Mouse (Mus musculus): ENCODE measurements around the gene Zranb1. TPM values are rescaled to one million over a fixed set of nuclear protein-coding genes. Genes with fewer than 3 reads are reported as not detected.

The Zranb1 gene
- polyA plus RNA-seq, 1 experiment from 2014 or later = 20.0 TPM

DNA sequence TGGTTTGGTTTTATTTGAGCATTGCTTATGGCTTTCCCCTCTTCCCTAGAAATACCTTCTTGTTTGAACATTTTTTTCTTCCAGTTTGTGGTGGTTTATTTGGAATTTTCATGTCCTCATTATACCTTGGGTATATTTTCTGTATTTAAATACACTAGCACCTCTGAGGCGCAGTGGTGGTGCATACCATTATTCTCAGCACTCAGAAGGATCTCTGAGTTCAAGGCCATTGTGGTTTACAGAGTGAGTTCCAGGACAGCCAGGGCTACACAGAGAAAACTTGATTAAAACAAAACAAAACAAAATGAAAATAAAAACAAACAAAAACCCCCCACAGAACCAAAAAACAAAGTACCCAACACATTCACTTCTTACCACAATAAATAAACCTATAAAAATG is 2.4 kb downstream of the Zranb1 start:
- no peak overlapping the region for H3K27ac ChIP-seq
- no peak overlapping the region for H3K4me3 ChIP-seq
- WGBS = 85% methylated on average over 1 of the region's 1 CpGs
- no peaks in the 10 kb centered on the region for H3K27me3 ChIP-seq
- H3K4me2 ChIP-seq (replicated peaks) = no peak overlapping the region
- H3K9me3 ChIP-seq (replicated peaks) = no peaks in the 10 kb centered on the region
- peaks cover 12% of the 10 kb centered on the region for H3K4me1 ChIP-seq
- no peaks in the 10 kb centered on the region for H3K36me3 ChIP-seq
- no peak for ATAC-seq (ENCODE audit: low FRiP score)
- no peak overlapping the region for H3K9ac ChIP-seq

GRCm38 (mm10) chr7:132934743-132935142 is 3.8 kb downstream of the Zranb1 start:
- no peak overlapping the region for H3K4me2 ChIP-seq (replicated peaks)
- no peak overlapping the region for H3K9ac ChIP-seq
- H3K27ac ChIP-seq = no peak overlapping the region
- peaks cover 12% of the 10 kb centered on the region for H3K4me1 ChIP-seq
- no peaks in the 10 kb centered on the region for H3K36me3 ChIP-seq
- H3K9me3 ChIP-seq (replicated peaks) = no peaks in the 10 kb centered on the region
- no peaks in the 10 kb centered on the region for H3K27me3 ChIP-seq
- no peak for ATAC-seq (ENCODE audit: low FRiP score)
- H3K4me3 ChIP-seq = no peak overlapping the region

- Histone ChIP-seq H3K4me1 (no peaks in the 10 kb centered on the region), H3K9me3 (replicated peaks) (no peaks in the 10 kb centered on the region), H3K4me3 (no peak overlapping the region), H3K4me2 (replicated peaks) (no peak overlapping the region), H3K27ac (no peak overlapping the region), H3K9ac (no peak overlapping the region), H3K36me3 (no peaks in the 10 kb centered on the region), H3K27me3 (no peaks in the 10 kb centered on the region)
- no peak for ATAC-seq (ENCODE audit: low FRiP score)
- 89% methylated on average over 2 of the region's 2 CpGs for WGBS
Observed at GRCm38 (mm10) chr7:132939118-132939517, 8.2 kb downstream of the Zranb1 start.

DNA sequence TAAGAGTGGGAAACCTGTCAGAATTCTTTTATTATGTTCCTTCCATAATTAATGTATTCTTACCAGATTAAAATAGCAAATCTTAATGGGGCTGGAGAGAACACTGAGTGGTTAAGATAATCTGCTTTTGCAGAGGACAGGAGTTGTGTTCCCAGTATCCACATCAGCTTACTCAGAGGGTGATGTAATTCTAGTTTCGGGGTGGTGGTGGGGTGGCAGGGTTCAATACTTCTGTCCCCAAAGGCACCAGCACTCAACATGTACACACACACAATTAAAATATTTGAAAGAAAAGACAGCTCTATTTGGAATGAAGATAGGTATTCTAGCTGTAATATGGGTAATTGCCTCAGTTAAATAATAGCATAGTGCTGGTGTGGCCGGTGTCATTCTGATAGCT is 9.6 kb downstream of the Zranb1 start:
- Histone ChIP-seq H3K4me3 (no peak overlapping the region), H3K4me2 (replicated peaks) (no peak overlapping the region), H3K27ac (no peak overlapping the region), H3K36me3 (no peaks in the 10 kb centered on the region), H3K4me1 (no peaks in the 10 kb centered on the region), H3K27me3 (no peaks in the 10 kb centered on the region), H3K9me3 (replicated peaks) (no peaks in the 10 kb centered on the region), H3K9ac (no peak overlapping the region)
- ATAC-seq (ENCODE audit: low FRiP score) = no peak
- WGBS = 93% methylated on average over 2 of the region's 2 CpGs

- no peak overlapping the region for H3K9ac ChIP-seq
- no peak overlapping the region for H3K4me3 ChIP-seq
- no peaks in the 10 kb centered on the region for H3K9me3 ChIP-seq (replicated peaks)
- no peak overlapping the region for H3K27ac ChIP-seq
- H3K4me1 ChIP-seq = no peaks in the 10 kb centered on the region
- no peaks in the 10 kb centered on the region for H3K27me3 ChIP-seq
- H3K4me2 ChIP-seq (replicated peaks) = no peak overlapping the region
- no peaks in the 10 kb centered on the region for H3K36me3 ChIP-seq
- WGBS = 93% methylated on average over 4 of the region's 4 CpGs
- no peak for ATAC-seq (ENCODE audit: low FRiP score)
Observed at GRCm38 (mm10) chr7:132949968-132950367, 19.0 kb downstream of the Zranb1 start.

DNA sequence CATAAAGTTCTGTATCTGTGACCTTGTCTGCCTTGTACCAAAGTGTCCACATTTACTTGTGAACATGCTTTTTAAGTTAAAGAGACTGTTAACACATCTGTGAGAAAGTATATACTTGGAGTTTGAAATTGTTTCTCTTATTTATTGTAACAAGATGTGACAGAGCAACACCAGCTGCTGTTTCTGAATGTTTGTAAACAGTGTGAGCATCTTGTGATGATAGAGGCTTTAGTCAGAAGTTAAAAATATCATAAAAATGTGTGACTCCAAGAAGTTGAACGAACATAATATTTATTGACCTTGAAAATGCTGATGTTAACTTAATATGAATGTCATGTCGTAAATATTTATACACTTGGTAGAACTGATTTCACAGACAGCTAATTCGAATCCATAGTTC is 19.7 kb downstream of the Zranb1 start:
- ATAC-seq (ENCODE audit: low FRiP score) = no peak
- 94% methylated on average over 3 of the region's 3 CpGs for WGBS
- H3K4me2 ChIP-seq (replicated peaks) = no peak overlapping the region
- H3K27ac ChIP-seq = no peak overlapping the region
- H3K9ac ChIP-seq = no peak overlapping the region
- no peaks in the 10 kb centered on the region for H3K9me3 ChIP-seq (replicated peaks)
- H3K27me3 ChIP-seq = no peaks in the 10 kb centered on the region
- no peaks in the 10 kb centered on the region for H3K36me3 ChIP-seq
- no peak overlapping the region for H3K4me3 ChIP-seq
- no peaks in the 10 kb centered on the region for H3K4me1 ChIP-seq

DNA sequence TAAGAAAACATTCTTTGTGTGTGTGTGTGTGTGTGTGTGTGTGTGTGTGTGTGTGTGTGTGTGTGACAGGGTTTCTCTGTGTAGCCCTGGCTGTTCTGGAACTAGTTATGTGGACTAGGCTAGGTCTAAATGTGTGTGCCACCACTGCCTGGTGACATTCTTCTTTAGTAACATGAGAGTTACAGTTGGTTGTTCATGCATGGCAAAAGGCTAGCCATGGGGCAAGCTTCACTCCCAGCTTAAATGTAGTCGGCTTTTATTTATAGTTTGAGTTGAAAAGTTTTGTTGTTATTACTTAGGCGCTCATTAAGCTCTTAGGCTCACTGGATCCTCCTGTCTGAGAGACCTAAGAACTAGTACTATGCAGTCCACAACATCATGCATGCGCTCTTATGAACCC is 33.5 kb downstream of the Zranb1 start:
- no peaks in the 10 kb centered on the region for H3K27me3 ChIP-seq
- H3K4me3 ChIP-seq = no peak overlapping the region
- no peak overlapping the region for H3K4me2 ChIP-seq (replicated peaks)
- no peaks in the 10 kb centered on the region for H3K4me1 ChIP-seq
- H3K36me3 ChIP-seq = no peaks in the 10 kb centered on the region; the same call in 1 of the 2 replicates
- no peak overlapping the region for H3K9ac ChIP-seq
- WGBS = 86% methylated on average over 3 of the region's 3 CpGs
- H3K9me3 ChIP-seq (replicated peaks) = no peaks in the 10 kb centered on the region
- H3K27ac ChIP-seq = no peak overlapping the region
- ATAC-seq (ENCODE audit: low FRiP score) = no peak

GRCm38 (mm10) chr7:132965707-132966106 is 34.8 kb downstream of the Zranb1 start:
- H3K9me3 ChIP-seq (replicated peaks) = no peaks in the 10 kb centered on the region
- no peaks in the 10 kb centered on the region for H3K4me1 ChIP-seq
- H3K4me3 ChIP-seq = no peak overlapping the region
- H3K9ac ChIP-seq = no peak overlapping the region
- ATAC-seq (ENCODE audit: low FRiP score) = no peak
- no peak overlapping the region for H3K27ac ChIP-seq
- no peaks in the 10 kb centered on the region; the same call in 1 of the 2 replicates for H3K36me3 ChIP-seq
- H3K27me3 ChIP-seq = no peaks in the 10 kb centered on the region
- no peak overlapping the region for H3K4me2 ChIP-seq (replicated peaks)
- 93% methylated on average over 2 of the region's 2 CpGs for WGBS

DNA sequence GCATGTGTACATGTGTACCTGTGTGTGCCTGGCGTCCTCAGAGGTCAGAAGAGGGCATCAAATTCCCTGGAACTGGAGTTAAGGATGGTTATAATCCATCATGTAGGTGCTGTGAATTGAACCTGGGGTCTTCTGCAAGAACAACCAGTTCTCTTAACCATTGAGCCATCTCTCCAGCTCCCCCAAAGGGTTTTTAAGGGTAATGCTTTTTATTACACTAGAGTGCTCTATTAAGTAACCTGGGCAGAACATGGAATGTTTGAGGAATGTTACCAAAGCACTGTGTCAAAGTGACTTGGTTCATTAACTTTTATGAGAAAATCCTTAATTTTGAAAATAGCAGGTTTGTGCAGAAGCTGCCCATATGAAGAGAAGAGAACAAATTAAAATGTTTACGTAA is 41.1 kb downstream of the Zranb1 start:
- WGBS = 91% methylated on average over 2 of the region's 2 CpGs
- Histone ChIP-seq H3K9ac (no peak overlapping the region), H3K36me3 (peaks cover 10% of the 10 kb centered on the region; the same call in 1 of the 2 replicates), H3K4me2 (replicated peaks) (no peak overlapping the region), H3K4me1 (no peaks in the 10 kb centered on the region), H3K4me3 (no peak overlapping the region), H3K9me3 (replicated peaks) (no peaks in the 10 kb centered on the region), H3K27me3 (no peaks in the 10 kb centered on the region), H3K27ac (no peak overlapping the region)
- ATAC-seq (ENCODE audit: low FRiP score) = no peak

DNA sequence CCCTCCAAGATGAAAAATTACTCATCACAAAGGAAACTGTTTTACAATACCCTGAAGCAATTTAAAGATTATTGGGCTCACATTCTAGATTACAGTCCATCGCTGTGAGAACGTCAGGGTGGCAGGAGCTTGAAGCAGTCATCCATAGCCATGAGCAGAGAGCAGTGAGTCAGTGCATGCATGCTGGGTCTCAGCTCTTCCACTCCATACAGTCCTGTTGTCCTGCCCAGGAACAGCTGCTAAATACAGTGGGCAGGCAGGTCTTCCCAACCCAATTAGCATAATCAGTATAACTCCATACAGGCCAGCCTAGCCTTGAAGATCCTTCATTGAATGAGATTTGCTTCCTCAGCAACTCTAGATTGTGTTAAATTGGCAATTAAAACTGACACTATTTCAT is 45.1 kb downstream of the Zranb1 start:
- Histone ChIP-seq H3K9me3 (replicated peaks) (no peaks in the 10 kb centered on the region), H3K4me2 (replicated peaks) (no peak overlapping the region), H3K36me3 (peaks cover 17% of the 10 kb centered on the region), H3K27ac (no peak overlapping the region), H3K4me1 (no peaks in the 10 kb centered on the region), H3K27me3 (no peaks in the 10 kb centered on the region), H3K4me3 (no peak overlapping the region), H3K9ac (no peak overlapping the region)
- WGBS = 72% methylated on average over 2 of the region's 2 CpGs
- ATAC-seq (ENCODE audit: low FRiP score) = no peak

DNA sequence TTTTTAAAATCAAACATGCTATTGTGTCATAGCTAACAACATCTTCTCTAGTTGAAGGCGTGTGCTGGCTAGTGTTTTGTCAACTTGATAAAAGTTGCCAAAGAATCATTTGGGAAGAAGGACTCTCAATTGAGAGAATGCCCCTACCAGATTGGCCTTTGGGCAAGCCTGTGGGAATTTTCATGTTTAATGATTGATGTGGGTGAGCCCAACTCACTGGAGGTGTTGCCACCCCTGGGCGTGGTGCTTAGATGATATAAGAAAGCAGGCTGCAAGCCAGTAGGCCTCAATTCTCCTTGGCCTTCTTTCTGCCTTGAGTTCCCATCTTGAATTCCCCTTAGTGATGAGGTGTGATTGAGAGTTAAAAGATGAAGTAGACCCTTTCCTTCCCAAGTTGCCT is 47.0 kb downstream of the Zranb1 start:
- no peak overlapping the region for H3K4me3 ChIP-seq
- no peaks in the 10 kb centered on the region for H3K27me3 ChIP-seq
- no peak overlapping the region for H3K9ac ChIP-seq
- H3K27ac ChIP-seq = no peak overlapping the region
- H3K4me2 ChIP-seq (replicated peaks) = no peak overlapping the region
- ATAC-seq (ENCODE audit: low FRiP score) = no peak
- 92% methylated on average over 2 of the region's 2 CpGs for WGBS
- no peaks in the 10 kb centered on the region for H3K9me3 ChIP-seq (replicated peaks)
- no peaks in the 10 kb centered on the region for H3K4me1 ChIP-seq
- H3K36me3 ChIP-seq = peaks cover 29% of the 10 kb centered on the region

DNA sequence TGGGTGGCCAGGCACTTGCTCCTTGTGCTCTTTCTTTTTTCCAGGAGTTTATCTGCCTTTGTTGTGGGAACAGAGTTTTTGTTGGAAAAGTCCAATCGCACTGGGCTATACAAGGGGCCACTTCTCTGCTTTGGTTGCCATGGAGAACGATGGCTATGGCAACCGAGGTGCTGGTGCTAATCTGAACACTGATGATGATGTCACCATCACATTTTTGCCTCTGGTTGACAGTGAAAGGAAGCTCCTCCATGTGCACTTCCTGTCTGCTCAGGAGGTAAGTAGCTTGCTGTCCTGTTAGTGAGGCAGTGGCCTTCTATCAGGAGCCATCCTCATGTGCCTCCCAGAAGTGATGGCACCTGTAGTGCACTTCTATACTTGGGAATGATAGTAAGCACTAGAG is 51.7 kb downstream of the Zranb1 start:
- no peaks in the 10 kb centered on the region for H3K9me3 ChIP-seq (replicated peaks)
- H3K27ac ChIP-seq = no peak overlapping the region
- H3K4me2 ChIP-seq (replicated peaks) = no peak overlapping the region
- H3K36me3 ChIP-seq = peaks cover 38% of the 10 kb centered on the region
- H3K9ac ChIP-seq = no peak overlapping the region
- no peaks in the 10 kb centered on the region for H3K4me1 ChIP-seq
- no peak overlapping the region for H3K4me3 ChIP-seq
- no peaks in the 10 kb centered on the region for H3K27me3 ChIP-seq
- ATAC-seq (ENCODE audit: low FRiP score) = no peak
- WGBS = 48% methylated on average over 3 of the region's 3 CpGs

DNA sequence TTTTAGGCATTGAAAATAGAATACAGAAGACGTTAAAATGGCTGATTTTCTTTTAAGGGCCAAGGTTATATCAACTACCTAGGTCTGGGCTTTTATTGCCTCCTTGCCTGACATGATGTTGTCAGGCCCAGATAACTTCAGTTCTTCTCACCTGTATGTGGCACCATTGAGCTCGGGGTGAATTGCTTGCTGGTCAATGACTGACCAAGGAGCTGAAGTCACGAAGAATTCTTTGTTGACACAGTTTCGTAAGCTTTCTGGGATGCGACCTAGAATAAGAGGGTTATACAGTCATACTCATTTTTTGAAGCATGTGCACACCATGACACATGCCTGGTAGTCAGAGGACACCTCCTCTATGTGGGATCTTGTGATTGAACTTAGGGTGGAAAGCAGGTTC is 58.9 kb downstream of the Zranb1 start:
- no peaks in the 10 kb centered on the region for H3K27me3 ChIP-seq
- ATAC-seq (ENCODE audit: low FRiP score) = no peak
- H3K27ac ChIP-seq = no peak overlapping the region
- H3K4me3 ChIP-seq = no peak overlapping the region
- H3K36me3 ChIP-seq = peaks cover 65% of the 10 kb centered on the region
- no peak overlapping the region for H3K9ac ChIP-seq
- 95% methylated on average over 5 of the region's 5 CpGs for WGBS
- H3K9me3 ChIP-seq (replicated peaks) = no peaks in the 10 kb centered on the region
- no peak overlapping the region for H3K4me2 ChIP-seq (replicated peaks)
- H3K4me1 ChIP-seq = peaks cover 2% of the 10 kb centered on the region; the same call in 1 of the 2 replicates
